Mouse (Mus musculus) C2C12 (cell line): ENCODE data around the gene Mrpl4.

Source experiments
- CTCF ChIP-seq: IDR thresholded peaks from one replicate; pipeline ENCODE4 v1.5.1; 2011; ENCODE audit not compliant: control insufficient read depth, insufficient read depth, insufficient read length
- MAX ChIP-seq: IDR thresholded peaks from one replicate; pipeline ENCODE4 v1.6.1; 2011; ENCODE audit warnings: mild to moderate bottlenecking, control low read depth
- MYOG ChIP-seq: IDR thresholded peaks from one replicate; pipeline ENCODE4 v1.6.1; 2011; ENCODE audit not compliant: control insufficient read depth, insufficient read length; ENCODE audit errors: extremely low read depth

DNA sequence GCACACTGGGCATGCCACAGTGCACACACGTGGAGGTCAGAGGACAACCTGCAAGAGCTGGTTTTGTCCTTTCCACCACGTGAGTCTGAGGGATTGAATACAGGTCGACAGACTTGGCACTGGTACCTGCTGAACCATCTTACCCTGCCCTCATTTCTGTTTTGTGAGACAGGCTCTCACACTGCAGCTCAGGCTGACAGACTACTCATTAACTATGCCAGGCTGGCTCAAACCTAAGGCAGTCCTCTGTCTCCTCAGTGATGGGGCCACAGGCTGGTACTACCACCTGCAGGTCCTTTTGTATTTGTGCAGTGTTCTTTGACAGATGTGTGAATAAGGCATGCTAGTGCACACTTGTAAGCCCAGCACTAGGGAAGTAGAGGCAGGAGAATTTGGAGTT is 7.5 kb upstream of the Mrpl4 start:
- no peak for TF ChIP-seq MYOG
- TF ChIP-seq CTCF = no peak
- no peak for TF ChIP-seq MAX
